Mouse (Mus musculus): Measurements from ENCODE around the gene Spa17.

Gene Spa17

DNA sequence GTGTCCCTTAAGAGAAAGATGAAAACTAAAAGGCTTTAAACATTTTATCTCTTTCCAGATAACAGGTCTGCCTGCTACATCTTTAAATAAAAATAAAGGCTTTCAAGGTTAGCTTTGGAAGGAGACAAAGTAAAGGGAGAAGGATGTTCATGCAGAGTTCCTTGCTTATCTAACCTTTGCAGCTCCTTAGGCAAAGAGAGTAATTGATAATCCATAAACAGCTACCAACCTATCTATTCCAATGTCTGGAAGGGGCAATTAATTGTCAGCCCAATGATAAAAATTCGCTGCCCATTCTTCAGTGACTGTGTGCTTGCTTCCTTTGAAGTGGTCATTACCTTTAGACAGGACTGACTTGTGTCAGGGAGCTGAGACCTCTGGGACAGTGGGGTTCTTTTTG lies 49.7 kb downstream of the Spa17 start:
- no peak for DNase-seq (ENCODE audit: low spot score in 2 of 2)

DNA sequence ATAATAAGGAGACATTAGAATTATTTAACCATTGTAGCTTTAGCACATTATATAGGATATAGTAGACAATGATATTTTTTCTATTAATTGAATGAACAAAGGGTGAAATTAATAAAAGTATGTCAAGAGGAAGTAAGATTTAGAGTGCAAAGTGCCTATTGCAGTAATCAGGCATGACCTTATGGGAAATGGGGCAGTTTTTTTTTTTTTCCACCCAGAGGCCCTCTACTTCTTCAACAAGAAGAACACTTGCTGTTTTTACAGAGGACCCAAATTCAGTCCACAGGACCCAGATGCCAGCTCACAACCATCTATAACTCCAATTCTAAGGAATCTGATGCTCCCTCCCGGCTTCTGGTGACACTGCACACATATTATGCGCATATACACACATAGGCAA lies 52.9 kb downstream of the Spa17 start:
- no peak for DNase-seq (ENCODE audit: low spot score in 2 of 2)

DNA sequence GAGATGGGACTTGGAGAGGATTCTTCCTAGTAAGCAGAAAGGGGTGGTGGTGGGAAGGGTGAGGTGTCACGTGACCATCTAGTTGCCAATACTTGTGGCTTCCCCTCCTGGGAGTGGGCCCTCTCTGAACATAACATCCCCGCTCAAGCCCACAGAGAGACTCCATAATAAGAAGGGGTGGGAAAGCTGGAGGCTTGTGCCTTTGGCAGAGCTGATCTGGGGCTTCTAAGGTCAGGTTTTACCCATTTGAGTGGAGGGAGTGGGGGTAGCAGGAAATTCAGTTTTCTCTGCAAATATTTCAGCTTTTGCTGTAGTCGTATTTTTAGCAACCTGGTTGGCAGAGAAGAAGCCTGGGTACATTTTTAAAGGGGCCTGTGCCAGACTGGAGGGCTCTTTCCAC lies 57.2 kb downstream of the Spa17 start:
- DNase-seq (ENCODE audit: low spot score in 2 of 2): no peak

DNA sequence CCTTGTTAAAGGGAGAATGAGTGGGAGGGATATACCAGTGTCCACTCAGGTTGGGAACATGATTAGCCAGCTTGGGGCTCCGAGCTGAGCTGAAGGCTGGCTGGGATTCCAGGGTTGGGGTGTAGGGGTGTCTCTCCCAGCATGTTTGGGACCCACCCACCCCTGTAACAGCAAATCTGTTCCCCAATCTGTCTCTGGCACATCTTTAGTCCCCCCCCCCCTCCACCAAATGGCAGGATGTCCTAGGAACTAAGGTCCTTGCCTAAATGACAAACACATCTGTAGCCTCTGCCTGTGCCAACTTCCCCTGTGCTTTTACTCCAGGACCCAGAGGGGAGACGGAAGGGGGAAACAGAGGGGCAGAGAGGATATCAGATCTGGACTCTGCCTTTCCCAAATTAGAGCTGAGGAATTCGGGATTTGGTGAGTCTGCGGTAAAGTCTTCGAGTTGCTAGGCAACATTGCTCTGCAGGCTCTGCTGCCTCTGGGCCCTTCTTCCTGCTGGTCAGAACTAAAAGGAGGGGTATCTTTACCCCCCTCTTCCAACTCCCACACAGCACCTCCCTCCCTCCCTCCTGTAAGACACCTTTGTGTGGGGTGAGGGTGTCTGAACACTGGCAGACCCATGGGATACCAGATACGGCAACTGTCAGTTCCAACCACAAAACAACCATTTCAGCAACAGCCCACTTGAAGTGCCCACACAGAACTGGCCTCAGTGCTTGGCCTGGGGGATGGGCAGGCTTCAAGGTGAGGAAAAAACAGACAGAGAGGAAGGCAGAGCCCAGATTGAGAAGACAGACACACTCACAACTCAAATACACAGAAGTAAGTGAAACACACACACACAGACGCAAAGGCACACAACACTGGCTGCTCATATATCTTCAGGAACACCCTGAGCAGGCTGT lies 58.4 kb downstream of the Spa17 start, which contains the start of gene Siae:
Siae (plus strand) TSS at position 861 of the 911 bp plus-strand sequence.
- no peak for DNase-seq (ENCODE audit: low spot score in 2 of 2)

DNA sequence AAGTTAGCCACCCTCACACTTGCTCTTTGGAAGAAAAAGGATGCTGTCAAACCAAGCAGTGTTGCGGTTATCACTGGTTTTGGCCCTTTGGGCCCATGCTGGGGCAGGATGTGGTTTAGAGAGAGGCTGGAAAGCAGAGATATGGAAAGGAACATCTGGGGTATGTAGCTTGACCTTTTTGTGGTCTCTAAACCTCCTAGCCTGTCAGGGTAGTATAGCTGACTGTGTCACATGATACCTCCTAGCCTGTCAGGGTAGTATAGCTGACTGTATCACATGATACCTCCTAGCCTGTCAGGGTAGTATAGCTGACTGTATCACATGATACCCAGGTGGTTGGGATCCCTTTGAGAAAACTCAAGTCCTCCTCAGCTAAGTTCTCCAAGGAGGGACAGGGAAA lies 59.2 kb downstream of the Spa17 start:
- no peak for DNase-seq (ENCODE audit: low spot score in 2 of 2)

Measured in thymus, postnatal 10 days (tissue).